Mouse (Mus musculus) lung, postnatal 0 days (tissue): ENCODE measurements at regions not wholly inside any gene's neighbourhood (a gene's known extent, or its start where the extent isn't known, plus 50 kb on each side); places are given as distances from the start of the nearest gene placed in this dataset.
A peak's percentile ranks its signal among the peaks of the same experiment; 100 is the strongest.

Source experiments
- ATAC-seq: fragments of 200-750 bp; cut with Nextera tagmentation; 2 replicates; pipeline ENCODE4 v1.8.0; 2017; ENCODE audit warnings: moderate library complexity
- DNase-seq: peaks from one replicate; pipeline ENCODE4 v3.0.0-alpha.2; 2016; ENCODE audit warnings: low spot score
- H3K27ac ChIP-seq: fragments of 300-500 bp; sonication (generic); 2 replicates; pipeline ENCODE4 v1.5.1; 2014; ENCODE audit warnings: antibody characterized with exemption, mild to moderate bottlenecking, low read length, mixed read lengths
- H3K27me3 ChIP-seq: fragments of 300-500 bp; sonication (generic); replicated peaks from 2 replicates; pipeline ENCODE4 v1.6.1; 2014; ENCODE audit warnings: low read length, mixed read lengths; ENCODE audit not compliant: insufficient read depth
- H3K36me3 ChIP-seq: fragments of 300-500 bp; sonication (generic); 2 replicates; pipeline ENCODE4 v1.6.1; 2014; ENCODE audit warnings: low read length, mixed read lengths; ENCODE audit not compliant: insufficient read depth
- H3K4me1 ChIP-seq: fragments of 300-500 bp; sonication (generic); 2 replicates; pipeline ENCODE4 v1.6.1; 2014; ENCODE audit warnings: antibody characterized with exemption, low read depth, low read length, mixed read lengths; ENCODE audit not compliant: insufficient read depth
- H3K4me2 ChIP-seq: fragments of 300-500 bp; sonication (generic); replicated peaks from 2 replicates; pipeline ENCODE4 v1.6.1; 2014; ENCODE audit warnings: low read depth, mild to moderate bottlenecking, low read length, moderate library complexity, mixed read lengths
- H3K4me3 ChIP-seq: fragments of 300-500 bp; sonication (generic); 2 replicates; pipeline ENCODE4 v1.5.1; 2014; ENCODE audit warnings: low read depth, low read length
- H3K9ac ChIP-seq: fragments of 300-500 bp; sonication (generic); replicated peaks from 2 replicates; pipeline ENCODE4 v1.6.1; 2014; ENCODE audit warnings: low read depth, mild to moderate bottlenecking
- H3K9me3 ChIP-seq: fragments of 300-500 bp; sonication (generic); 2 replicates; pipeline ENCODE4 v1.6.1; 2016; ENCODE audit warnings: low read length, mixed read lengths
- CTCF ChIP-seq: IDR thresholded peaks from 2 replicates; pipeline ENCODE4 v1.5.1; 2016; ENCODE audit warnings: antibody characterized with exemption, mild to moderate bottlenecking
- EP300 ChIP-seq: IDR thresholded peaks from 2 replicates; pipeline ENCODE4 v1.6.1; 2016; ENCODE audit warnings: antibody characterized with exemption, mild to moderate bottlenecking, control low read depth
- WGBS: fragments of 180-500 bp; shearing (Covaris S2); extraction: QIAGEN DNeasy Blood & Tissue Kit; methylation state at CpG from one replicate; pipeline ENCODE4 v1.1.7; 2014; 5-methylcytosine and 5-hydroxymethylcytosine counted together

DNA sequence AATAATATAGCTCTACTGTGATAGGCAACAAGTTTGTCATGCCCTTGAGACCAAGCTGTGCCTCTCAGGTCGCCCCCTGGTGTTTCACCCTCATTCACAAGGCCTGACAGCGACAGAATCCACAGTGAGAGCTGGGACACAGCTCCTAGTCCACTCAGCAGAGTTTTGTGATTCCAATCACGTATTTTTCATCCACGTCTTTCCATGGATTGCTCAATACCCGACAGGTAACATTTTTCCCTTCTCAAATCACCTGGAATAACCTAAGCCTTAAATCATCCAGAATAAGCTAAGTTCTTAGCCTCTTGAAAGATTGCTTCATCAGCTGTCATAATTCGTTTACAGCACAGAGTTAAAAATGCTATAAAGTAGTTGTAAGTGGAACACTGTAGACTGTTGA, 211.3 kb downstream of the Ccdc91 start:
- Histone ChIP-seq H3K4me2 (no peak overlapping the region), H3K4me1 (no peaks in the 10 kb centered on the region), H3K9ac (no peak overlapping the region), H3K9me3 (no peaks in the 10 kb centered on the region), H3K4me3 (no peak overlapping the region), H3K27me3 (no peaks in the 10 kb centered on the region), H3K36me3 (no peaks in the 10 kb centered on the region), H3K27ac (no peak overlapping the region)
- DNase-seq (peak; percentile 63), ATAC-seq (peak; percentile 61)
- peak; percentile 38; the same call in 1 of the 2 replicates for TF ChIP-seq EP300
- peak; percentile 51 for TF ChIP-seq CTCF
- WGBS, result 49% methylated on average over 6 of the region's 6 CpGs

DNA sequence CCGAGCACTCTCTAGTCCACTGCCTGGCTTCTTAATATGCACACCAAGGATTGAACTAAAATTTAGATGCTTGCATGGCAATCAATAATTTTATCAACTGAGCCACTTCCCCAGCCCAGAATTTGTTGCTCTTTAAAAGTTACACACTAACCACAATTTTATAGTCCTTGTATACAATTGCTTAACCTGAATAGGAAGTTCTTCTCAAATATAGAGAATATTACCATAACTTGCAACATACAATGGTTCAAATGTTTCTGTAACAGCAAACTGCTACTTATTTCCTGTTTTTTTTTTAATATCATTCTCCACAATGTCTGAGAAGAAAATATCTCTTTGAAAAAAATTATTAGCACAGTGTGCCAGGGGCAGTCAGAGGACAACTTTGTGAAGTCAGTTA, 222.6 kb downstream of the Ccdc91 start:
- no peak for TF ChIP-seq CTCF
- no peak for TF ChIP-seq EP300

DNA sequence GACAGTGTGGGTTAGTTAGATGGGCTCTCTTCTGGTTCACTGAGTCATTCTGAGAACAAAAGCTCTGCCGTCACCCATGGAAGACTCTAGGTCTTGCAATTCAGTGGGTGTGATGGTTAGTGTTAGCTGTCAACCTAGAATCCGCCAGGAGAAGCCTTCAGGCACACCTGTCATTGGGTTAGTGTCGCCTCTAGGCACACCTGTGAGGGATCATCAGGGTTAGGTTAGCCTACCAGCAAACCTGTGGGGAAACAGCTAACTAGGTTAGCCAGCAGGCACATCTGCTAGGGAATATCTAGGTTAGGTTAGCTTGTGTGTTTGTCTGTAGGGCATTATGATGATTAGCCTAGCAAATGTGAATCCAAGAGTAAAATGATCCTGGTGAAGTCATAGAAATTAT, 223.8 kb downstream of the Ccdc91 start:
- Histone ChIP-seq H3K9ac (no peak overlapping the region), H3K27ac (no peak overlapping the region), H3K4me1 (no peaks in the 10 kb centered on the region), H3K36me3 (no peaks in the 10 kb centered on the region), H3K27me3 (no peaks in the 10 kb centered on the region), H3K4me3 (no peak overlapping the region), H3K9me3 (no peaks in the 10 kb centered on the region), H3K4me2 (no peak overlapping the region)
- TF ChIP-seq EP300 (no peak), CTCF (no peak)
- WGBS, result 71% methylated on average over 3 of the region's 3 CpGs
- no peak for DNase-seq
- ATAC-seq, result no peak

More for the DNA sequence above, 222.6 kb downstream of the Ccdc91 start:
- Histone ChIP-seq H3K4me1 (no peaks in the 10 kb centered on the region), H3K9ac (no peak overlapping the region), H3K4me3 (no peak overlapping the region), H3K36me3 (no peaks in the 10 kb centered on the region), H3K9me3 (no peaks in the 10 kb centered on the region), H3K27me3 (no peaks in the 10 kb centered on the region), H3K4me2 (no peak overlapping the region), H3K27ac (no peak overlapping the region)
- DNase-seq (no peak), ATAC-seq (no peak)
- 86% methylated on average over 1 of the region's 1 CpGs for WGBS

DNA sequence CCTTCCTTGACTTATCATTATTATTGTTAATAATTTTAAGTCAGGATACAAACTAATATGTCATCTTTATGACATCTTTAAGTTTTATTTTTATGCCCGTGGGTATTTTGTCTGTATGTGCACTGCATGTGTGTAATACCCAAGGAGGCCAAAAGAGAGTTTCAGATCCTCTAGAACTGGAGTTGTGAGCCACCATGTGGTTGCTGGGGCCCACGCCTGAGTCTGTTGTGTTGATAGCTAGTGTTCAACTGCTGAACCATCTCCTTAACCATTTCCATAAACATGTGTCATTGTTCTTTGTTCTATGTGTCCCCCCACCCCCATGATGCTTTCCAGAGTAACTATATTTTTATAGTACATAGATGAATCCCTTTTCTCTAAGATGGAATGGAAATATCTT, 225.0 kb downstream of the Ccdc91 start:
- Histone ChIP-seq H3K9me3 (no peaks in the 10 kb centered on the region), H3K27me3 (no peaks in the 10 kb centered on the region), H3K4me1 (no peaks in the 10 kb centered on the region), H3K36me3 (no peaks in the 10 kb centered on the region), H3K27ac (no peak overlapping the region), H3K4me3 (no peak overlapping the region), H3K4me2 (no peak overlapping the region), H3K9ac (no peak overlapping the region)
- TF ChIP-seq CTCF, result 0 out of 2 replicates have a peak, but pooled peaks have one; percentile 6
- TF ChIP-seq EP300, result no peak
- ATAC-seq (no peak), DNase-seq (no peak)
- WGBS, result 68% methylated on average over 2 of the region's 2 CpGs

DNA sequence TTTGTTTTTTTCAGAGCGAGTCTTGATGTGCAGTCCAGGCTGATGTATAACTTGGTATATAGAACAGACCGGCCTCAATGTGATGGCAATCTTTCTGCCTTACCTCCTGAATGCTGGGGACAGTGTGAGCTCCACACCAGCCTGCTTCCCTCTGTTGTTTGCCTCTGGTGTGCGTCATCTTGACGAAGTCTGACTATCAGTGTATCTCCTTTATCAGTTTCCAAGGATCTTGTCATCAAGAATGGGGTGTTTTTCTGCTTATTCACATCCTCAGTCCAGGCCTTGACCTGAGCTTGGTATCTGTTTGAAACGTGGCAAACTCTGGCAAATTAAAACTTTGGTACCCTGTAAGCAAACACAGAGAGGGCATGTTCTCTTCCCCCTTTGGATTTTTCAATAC, 226.3 kb downstream of the Ccdc91 start:
- no peak for DNase-seq
- no peak overlapping the region for H3K4me2 ChIP-seq
- no peaks in the 10 kb centered on the region for H3K9me3 ChIP-seq
- ATAC-seq, result no peak
- no peaks in the 10 kb centered on the region for H3K36me3 ChIP-seq
- no peak overlapping the region for H3K9ac ChIP-seq
- TF ChIP-seq CTCF, result no peak
- no peak for TF ChIP-seq EP300
- no peak overlapping the region for H3K27ac ChIP-seq
- H3K27me3 ChIP-seq, result no peaks in the 10 kb centered on the region
- H3K4me1 ChIP-seq, result no peaks in the 10 kb centered on the region
- 63% methylated on average over 5 of the region's 5 CpGs for WGBS
- H3K4me3 ChIP-seq, result no peak overlapping the region

DNA sequence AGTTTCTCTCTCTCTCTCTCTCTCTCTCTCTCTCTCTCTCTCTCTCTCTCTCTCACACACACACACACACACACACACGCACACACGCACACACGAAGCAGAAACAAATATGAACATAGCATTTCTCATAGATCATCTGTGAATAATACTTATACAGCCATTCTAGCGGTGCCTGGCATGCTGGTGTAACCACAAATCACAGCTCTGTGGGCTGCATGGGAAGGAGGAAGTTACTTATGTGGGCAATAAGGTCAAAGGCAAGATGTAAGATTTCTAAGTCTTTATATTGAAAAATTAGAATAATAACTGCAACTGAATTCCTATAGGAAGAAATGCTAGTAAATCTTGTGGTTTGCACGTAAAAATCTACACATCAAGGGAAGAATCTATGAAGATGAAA, 228.7 kb downstream of the Ccdc91 start:
- no peaks in the 10 kb centered on the region for H3K9me3 ChIP-seq
- H3K27me3 ChIP-seq, result no peaks in the 10 kb centered on the region
- H3K36me3 ChIP-seq, result no peaks in the 10 kb centered on the region
- H3K4me3 ChIP-seq, result no peak overlapping the region
- no peak overlapping the region for H3K27ac ChIP-seq
- H3K4me1 ChIP-seq, result no peaks in the 10 kb centered on the region
- no peak for DNase-seq
- H3K4me2 ChIP-seq, result no peak overlapping the region
- 88% methylated on average over 5 of the region's 5 CpGs for WGBS
- no peak for ATAC-seq
- TF ChIP-seq EP300 (no peak), CTCF (no peak)
- no peak overlapping the region for H3K9ac ChIP-seq

DNA sequence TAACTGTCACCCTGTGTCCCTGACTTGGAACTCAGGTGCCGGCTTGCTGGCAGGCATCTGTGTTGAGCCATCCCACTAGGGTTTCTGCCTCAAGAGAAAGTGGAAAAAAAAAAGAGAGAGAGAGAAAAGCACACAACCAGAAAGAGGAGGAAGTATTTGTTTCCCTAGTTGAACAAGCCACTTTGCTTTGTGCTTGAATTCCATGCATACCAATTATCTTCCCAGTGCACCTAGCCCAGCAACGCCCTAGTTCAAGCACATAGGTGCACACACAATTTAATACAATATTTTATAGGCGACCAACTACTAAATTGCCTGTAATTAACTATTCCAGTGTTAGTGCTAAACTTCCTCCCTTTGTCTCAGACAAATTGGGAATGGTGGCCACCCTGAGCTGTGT, 230.3 kb downstream of the Ccdc91 start:
- WGBS, result 45% methylated on average over 3 of the region's 3 CpGs
- Histone ChIP-seq H3K9ac (no peak overlapping the region), H3K27me3 (no peaks in the 10 kb centered on the region), H3K4me3 (no peak overlapping the region), H3K4me2 (no peak overlapping the region), H3K9me3 (no peaks in the 10 kb centered on the region), H3K36me3 (no peaks in the 10 kb centered on the region), H3K4me1 (no peaks in the 10 kb centered on the region), H3K27ac (no peak overlapping the region)
- ATAC-seq (peak; percentile 76), DNase-seq (peak; percentile 75)
- TF ChIP-seq EP300 (peak; percentile 79), CTCF (no peak)
